Mouse (Mus musculus): ENCODE measurements at regions not wholly inside any gene's neighbourhood (a gene's known extent, or its start where the extent isn't known, plus 50 kb on each side); places are given as distances from the start of the nearest gene placed in this dataset.

GRCm38 (mm10) chr12:28948889-28949288 is 197.3 kb downstream of the Eipr1 start:
- TF ChIP-seq CTCF (conservative IDR thresholded peaks at IDR 0.05; ENCODE audit: low read length) = no peak
- no peak for TF ChIP-seq POU5F1 (IDR thresholded peaks at IDR 0.05; ENCODE audit: borderline replicate concordance, low read length)

All from E14TG2a.4 (cell line).